Mouse (Mus musculus): ENCODE results near the gene Cd19. TPM values are rescaled to one million over a fixed set of nuclear protein-coding genes. Genes with fewer than 3 reads are reported as not detected.

Cd19 gene
- polyA plus RNA-seq (2016; fragmentation: Nextera tagmentation; extraction: Ambion mirVana): not detected in 2 replicates

GRCm38 (mm10) chr7:126414725-126415124 lies at the start of gene Cd19:
Cd19 (minus strand) TSS chr7:126414889.
- WGBS: 93% methylated on average over 6 of the region's 6 CpGs
- Histone ChIP-seq H3K4me2 (replicated peaks) (no peak within 1 kb of the TSS), H3K4me1 (peaks cover 6% of the 10 kb centered on the region; the same call in 1 of the 2 replicates), H3K27me3 (no peaks in the 10 kb centered on the region), H3K9ac (no peak within 1 kb of the TSS), H3K4me3 (no peak within 1 kb of the TSS), H3K9me3 (replicated peaks) (no peaks in the 10 kb centered on the region), H3K27ac (no peak within 1 kb of the TSS), H3K36me3 (no peaks in the 10 kb centered on the region)
- no peak for ATAC-seq (ENCODE audit: low FRiP score)

- Histone ChIP-seq H3K9me3 (replicated peaks) (no peaks in the 10 kb centered on the region), H3K4me3 (no peak overlapping the region), H3K27ac (no peak overlapping the region), H3K4me2 (replicated peaks) (no peak overlapping the region), H3K27me3 (no peaks in the 10 kb centered on the region), H3K4me1 (0 out of 2 replicates have a peak, but pooled peaks cover 4% of the 10 kb centered on the region), H3K36me3 (peaks cover 30% of the 10 kb centered on the region), H3K9ac (0 out of 2 replicates have a peak overlapping the region, but pooled peaks have one; percentile 5)
- no peak for ATAC-seq (ENCODE audit: low FRiP score)
- WGBS: 56% methylated on average over 4 of the region's 4 CpGs
Measured at GRCm38 (mm10) chr7:126464121-126464520, 49.4 kb upstream of the Cd19 start.

DNA sequence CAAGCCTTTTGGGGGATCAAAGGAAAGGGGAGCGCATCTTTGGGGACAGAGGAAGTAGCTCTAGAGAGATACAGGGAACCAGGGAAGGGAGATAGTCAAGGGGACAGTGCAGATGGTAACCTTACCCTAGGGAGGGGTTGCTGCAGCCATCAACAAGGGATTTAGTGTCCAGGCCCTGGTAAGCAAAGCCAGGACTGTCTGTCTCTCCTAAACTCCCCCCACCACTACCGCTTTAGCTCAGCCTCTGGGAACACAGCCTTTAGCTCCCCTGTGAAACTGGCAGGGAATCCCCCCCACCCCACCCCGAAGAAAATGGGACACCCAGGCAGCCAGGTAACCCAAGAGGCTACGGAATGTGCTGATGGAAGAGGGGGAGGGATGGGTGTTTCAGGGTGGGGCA lies 48.9 kb upstream of the Cd19 start:
- Histone ChIP-seq H3K36me3 (peaks cover 24% of the 10 kb centered on the region), H3K27me3 (no peaks in the 10 kb centered on the region), H3K4me3 (no peak overlapping the region), H3K4me1 (0 out of 2 replicates have a peak, but pooled peaks cover 4% of the 10 kb centered on the region), H3K4me2 (replicated peaks) (no peak overlapping the region), H3K27ac (no peak overlapping the region), H3K9ac (0 out of 2 replicates have a peak overlapping the region, but pooled peaks have one; percentile 5), H3K9me3 (replicated peaks) (no peaks in the 10 kb centered on the region)
- WGBS: 70% methylated on average over 4 of the region's 4 CpGs
- ATAC-seq (ENCODE audit: low FRiP score): no peak

DNA sequence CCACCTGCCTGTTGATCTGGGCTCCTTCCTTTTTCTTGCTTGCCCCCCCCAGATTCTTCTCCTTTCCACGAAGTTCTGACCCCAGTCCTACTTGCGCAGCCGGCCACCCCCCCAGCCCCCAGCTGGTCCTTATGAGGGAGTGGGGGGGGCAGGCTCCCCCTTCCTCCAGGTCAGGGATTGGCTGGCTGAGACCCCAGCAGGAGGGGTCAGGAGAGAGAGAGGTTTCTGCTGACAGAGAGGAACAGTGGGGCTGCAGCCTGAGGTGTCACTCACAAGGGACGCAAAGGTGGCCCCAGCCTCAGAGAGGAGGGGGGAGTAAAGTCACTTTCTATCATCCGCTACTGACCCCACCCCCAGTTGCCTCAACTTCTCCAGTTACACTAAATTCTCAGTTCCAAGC lies 48.3 kb upstream of the Cd19 start, which contains the start of gene Atp2a1:
Atp2a1 (minus strand) TSS at position 105 of the 400 bp plus-strand sequence.
- ATAC-seq (ENCODE audit: low FRiP score): no peak
- H3K4me2 ChIP-seq (replicated peaks): no peak within 1 kb of the TSS
- no peaks in the 10 kb centered on the region for H3K27me3 ChIP-seq
- no peak within 1 kb of the TSS for H3K4me3 ChIP-seq
- H3K27ac ChIP-seq: no peak within 1 kb of the TSS
- H3K36me3 ChIP-seq: peaks cover 19% of the 10 kb centered on the region
- WGBS: 38% methylated on average over 5 of the region's 5 CpGs
- H3K9me3 ChIP-seq (replicated peaks): no peaks in the 10 kb centered on the region
- H3K4me1 ChIP-seq: 0 out of 2 replicates have a peak, but pooled peaks cover 4% of the 10 kb centered on the region
- H3K9ac ChIP-seq: peak within 1 kb of the TSS; percentile 32; the same call in 1 of the 2 replicates

DNA sequence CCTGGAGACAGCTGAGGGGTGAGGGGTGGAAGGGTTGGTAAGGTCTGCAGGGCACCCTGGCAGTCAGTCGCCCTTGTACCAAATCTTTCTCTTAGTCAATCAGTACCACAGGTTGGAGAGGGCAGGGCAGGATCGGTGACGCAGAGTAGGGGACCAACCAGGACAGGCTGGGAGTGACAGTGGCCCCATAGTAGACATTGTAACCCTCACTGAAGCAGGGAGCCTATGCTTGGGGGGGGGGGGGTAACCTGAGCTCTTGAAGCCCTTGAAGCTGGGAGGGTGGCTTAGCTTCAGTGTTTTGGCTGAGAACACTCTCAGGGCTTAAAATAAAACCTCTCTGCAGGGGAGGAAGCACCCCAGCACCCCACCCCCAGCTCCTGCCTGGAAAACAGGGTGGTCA lies 46.9 kb upstream of the Cd19 start:
- WGBS: 62% methylated on average over 3 of the region's 3 CpGs
- H3K4me3 ChIP-seq: no peak overlapping the region
- H3K27ac ChIP-seq: no peak overlapping the region
- H3K27me3 ChIP-seq: no peaks in the 10 kb centered on the region
- H3K4me1 ChIP-seq: 0 out of 2 replicates have a peak, but pooled peaks cover 4% of the 10 kb centered on the region
- no peak overlapping the region for H3K9ac ChIP-seq
- H3K36me3 ChIP-seq: peaks cover 5% of the 10 kb centered on the region; the same call in 1 of the 2 replicates
- ATAC-seq (ENCODE audit: low FRiP score): no peak
- no peak overlapping the region for H3K4me2 ChIP-seq (replicated peaks)
- H3K9me3 ChIP-seq (replicated peaks): no peaks in the 10 kb centered on the region

- Histone ChIP-seq H3K4me2 (replicated peaks) (no peak overlapping the region), H3K4me3 (no peak overlapping the region), H3K27me3 (no peaks in the 10 kb centered on the region), H3K27ac (no peak overlapping the region), H3K9ac (no peak overlapping the region), H3K9me3 (replicated peaks) (no peaks in the 10 kb centered on the region), H3K36me3 (no peaks in the 10 kb centered on the region), H3K4me1 (0 out of 2 replicates have a peak, but pooled peaks cover 4% of the 10 kb centered on the region)
- ATAC-seq (ENCODE audit: low FRiP score): no peak
- 55% methylated on average over 10 of the region's 10 CpGs for WGBS
Measured at GRCm38 (mm10) chr7:126460623-126461399, 46.1 kb upstream of the Cd19 start.

DNA sequence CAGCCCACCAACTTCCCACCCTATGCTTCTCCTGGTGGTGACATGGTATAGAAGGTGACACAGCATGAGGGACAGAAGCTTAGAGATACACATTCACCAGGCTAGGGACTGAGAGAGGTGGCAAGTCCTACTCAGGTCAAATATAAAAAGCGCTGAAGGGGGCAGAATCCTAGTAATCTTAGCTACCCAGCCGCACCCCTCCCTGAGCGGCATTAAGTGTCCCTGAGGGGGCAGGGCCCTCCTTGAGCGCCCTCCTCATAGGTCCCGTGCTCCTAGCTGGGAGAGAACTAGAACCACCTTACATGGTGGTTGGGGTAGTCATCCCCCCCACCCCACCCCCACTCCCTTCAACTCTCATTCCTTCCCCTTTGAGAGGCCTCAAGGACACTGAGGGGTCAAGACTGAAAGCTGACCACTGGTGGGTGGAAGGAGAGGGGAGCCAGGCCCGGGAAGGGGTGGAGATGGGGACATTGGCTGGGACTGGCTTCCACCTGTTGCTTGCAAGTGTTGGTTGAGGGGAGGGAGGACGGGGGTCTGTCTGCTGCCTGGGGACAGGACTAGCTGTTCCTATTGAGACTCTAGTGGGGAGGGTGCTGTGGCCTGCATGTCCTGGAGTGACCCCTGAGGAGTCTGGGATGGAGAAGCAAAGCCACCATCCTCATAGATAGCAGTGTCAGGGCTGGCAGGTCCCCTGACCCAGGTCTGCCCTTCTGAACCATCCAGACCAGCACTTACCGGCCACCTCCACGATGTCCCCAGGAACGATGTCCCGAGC lies 44.3 kb upstream of the Cd19 start:
- Histone ChIP-seq H3K36me3 (no peaks in the 10 kb centered on the region), H3K9me3 (replicated peaks) (no peaks in the 10 kb centered on the region), H3K27me3 (no peaks in the 10 kb centered on the region), H3K27ac (no peak overlapping the region), H3K4me3 (no peak overlapping the region), H3K9ac (no peak overlapping the region), H3K4me1 (0 out of 2 replicates have a peak, but pooled peaks cover 4% of the 10 kb centered on the region), H3K4me2 (replicated peaks) (no peak overlapping the region)
- 77% methylated on average over 11 of the region's 11 CpGs for WGBS
- no peak for ATAC-seq (ENCODE audit: low FRiP score)

GRCm38 (mm10) chr7:126458225-126458624 lies 43.5 kb upstream of the Cd19 start:
- H3K4me2 ChIP-seq (replicated peaks): no peak overlapping the region

GRCm38 (mm10) chr7:126456382-126457266 lies 41.9 kb upstream of the Cd19 start:
- 87% methylated on average over 17 of the region's 17 CpGs for WGBS
- H3K4me3 ChIP-seq: no peak overlapping the region
- no peaks in the 10 kb centered on the region for H3K9me3 ChIP-seq (replicated peaks)

More at GRCm38 (mm10) chr7:126458225-126458624, 43.5 kb upstream of the Cd19 start:
- WGBS: 83% methylated on average over 5 of the region's 5 CpGs
- Histone ChIP-seq H3K4me1 (0 out of 2 replicates have a peak, but pooled peaks cover 4% of the 10 kb centered on the region), H3K36me3 (no peaks in the 10 kb centered on the region), H3K27ac (no peak overlapping the region), H3K27me3 (no peaks in the 10 kb centered on the region), H3K9ac (no peak overlapping the region), H3K4me3 (no peak overlapping the region), H3K9me3 (replicated peaks) (no peaks in the 10 kb centered on the region)
- ATAC-seq (ENCODE audit: low FRiP score): no peak

GRCm38 (mm10) chr7:126455242-126455641 lies 40.6 kb upstream of the Cd19 start:
- Histone ChIP-seq H3K36me3 (no peaks in the 10 kb centered on the region), H3K27ac (no peak overlapping the region), H3K4me2 (replicated peaks) (no peak overlapping the region), H3K4me1 (no peaks in the 10 kb centered on the region), H3K27me3 (no peaks in the 10 kb centered on the region), H3K9ac (no peak overlapping the region), H3K4me3 (no peak overlapping the region), H3K9me3 (replicated peaks) (no peaks in the 10 kb centered on the region)
- ATAC-seq (ENCODE audit: low FRiP score): no peak
- WGBS: 80% methylated on average over 2 of the region's 2 CpGs

More at GRCm38 (mm10) chr7:126456382-126457266, 41.9 kb upstream of the Cd19 start:
- Histone ChIP-seq H3K9ac (no peak overlapping the region), H3K4me1 (no peaks in the 10 kb centered on the region), H3K27me3 (no peaks in the 10 kb centered on the region), H3K4me2 (replicated peaks) (no peak overlapping the region), H3K36me3 (no peaks in the 10 kb centered on the region), H3K27ac (no peak overlapping the region)
- ATAC-seq (ENCODE audit: low FRiP score): no peak

DNA sequence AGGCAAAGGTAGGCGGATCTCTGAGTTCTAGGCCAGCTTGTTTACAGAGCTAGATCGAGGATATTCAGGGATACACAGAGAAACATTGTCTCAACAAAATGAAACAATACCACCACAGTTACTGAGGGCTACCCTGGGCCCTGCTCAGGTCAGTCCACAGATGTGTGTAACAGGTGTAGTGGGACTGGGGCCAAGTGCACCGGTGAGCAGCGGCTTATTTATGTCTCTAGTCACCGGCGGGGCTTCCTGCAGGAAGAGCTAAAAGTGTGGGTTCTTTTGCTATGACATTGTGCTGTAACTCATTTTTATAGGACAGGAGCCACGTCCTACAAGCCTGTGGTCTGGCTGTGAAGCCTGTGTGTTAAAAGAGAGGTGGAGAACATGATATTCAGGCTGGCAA lies 39.2 kb upstream of the Cd19 start:
- Histone ChIP-seq H3K4me2 (replicated peaks) (no peak overlapping the region), H3K4me3 (no peak overlapping the region), H3K27me3 (no peaks in the 10 kb centered on the region), H3K4me1 (no peaks in the 10 kb centered on the region), H3K27ac (no peak overlapping the region), H3K9me3 (replicated peaks) (no peaks in the 10 kb centered on the region), H3K9ac (no peak overlapping the region), H3K36me3 (peaks cover under 1% of the 10 kb centered on the region; the same call in 1 of the 2 replicates)
- WGBS: 80% methylated on average over 7 of the region's 7 CpGs
- no peak for ATAC-seq (ENCODE audit: low FRiP score)
